8 mouse cellular contexts compared by ENCODE assay signal in the genomic region with DNA sequence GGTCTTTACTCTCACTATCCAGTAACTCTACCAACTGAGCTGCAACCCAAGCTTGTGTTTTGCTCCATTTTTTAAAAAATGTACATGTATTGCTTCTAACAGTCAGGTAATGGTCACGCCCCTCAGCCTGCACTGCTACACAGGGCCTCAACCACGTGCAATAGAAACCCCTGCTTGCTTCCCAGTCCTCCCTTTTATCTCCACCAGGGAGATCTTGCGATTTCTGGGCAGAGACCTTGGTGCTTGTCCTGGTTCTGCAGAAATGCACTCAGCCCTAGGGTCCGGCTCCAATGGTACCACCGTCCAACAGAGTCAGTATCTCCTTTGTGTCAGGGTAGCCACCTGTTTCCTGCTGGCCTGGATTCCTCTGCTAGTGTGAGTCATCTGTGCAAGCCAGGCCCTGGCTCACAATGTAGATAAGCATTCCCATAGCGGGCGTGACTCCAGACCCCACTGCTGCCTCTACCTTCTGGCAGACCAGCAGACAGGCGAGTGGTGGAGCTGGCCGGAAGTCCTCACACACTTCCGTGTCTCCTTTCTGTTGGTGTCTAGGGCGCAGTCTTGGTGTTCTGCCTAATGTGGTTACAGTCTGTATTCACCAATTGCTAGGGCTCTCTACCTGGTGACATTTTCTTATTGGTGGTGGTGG. TPM values are rescaled to one million over a fixed set of nuclear protein-coding genes. Genes with fewer than 3 reads are reported as not detected.
DNase-seq lines count a peak whose midpoint lies in the region; ATAC-seq and TF ChIP-seq lines count a peak whose summit lies in the region.

No protein-coding gene starts in this region.

- peak; percentile 44 for DNase-seq in kidney, postnatal 10 days
- DNase-seq in kidney, adult 9 months = no peak
- peak; percentile 97 for DNase-seq in brain, adult 2 months (ENCODE audit: low read depth, low spot score)
- peak; percentile 55 for DNase-seq in lung, embryonic 14.5 days
- DNase-seq in urinary bladder, postnatal 36 days (ENCODE audit: low spot score in 2 of 2) = peak; percentile 67 to 74
- no peak for DNase-seq in c-Kit-positive CD71-positive TER-119-positive erythroid progenitor cells, embryonic 14.5 days (ENCODE audit: low spot score)
- no peak for DNase-seq in frontal cortex, adult 2 months (ENCODE audit: extremely low spot score in 1 of 2, low spot score in 1 of 2)

- peak overlapping the region; percentile 31 for H3K4me2 ChIP-seq in heart, embryonic 11.5 days
- no peak overlapping the region for H3K4me2 ChIP-seq in lung, embryonic 14.5 days

- H3K27me3 ChIP-seq in heart, embryonic 11.5 days (ENCODE audit: control insufficient read depth, insufficient read depth, low read length) = no peaks in the 10 kb centered on the region
- no peaks in the 10 kb centered on the region for H3K27me3 ChIP-seq in lung, embryonic 14.5 days (ENCODE audit: insufficient read depth, low read length)

- no peak overlapping the region for H3K4me3 ChIP-seq in heart, embryonic 11.5 days (ENCODE audit: low read depth, low read length)
- no peak overlapping the region for H3K4me3 ChIP-seq in lung, embryonic 14.5 days (ENCODE audit: low read depth, low read length)

- H3K27ac ChIP-seq in heart, embryonic 11.5 days (ENCODE audit: low read depth, low read length) = peak overlapping the region; percentile 50; the same call in 1 of the 2 replicates
- no peak overlapping the region for H3K27ac ChIP-seq in lung, embryonic 14.5 days (ENCODE audit: low read depth)

- WGBS in heart, embryonic 11.5 days (ENCODE audit: insufficient replicate concordance) = 30% methylated on average over 11 of the region's 11 CpGs
- 61% methylated on average over 11 of the region's 11 CpGs for WGBS in lung, embryonic 14.5 days

- H3K9me3 ChIP-seq in heart, embryonic 11.5 days (replicated peaks; ENCODE audit: control insufficient read depth, low read length) = no peaks in the 10 kb centered on the region
- H3K9me3 ChIP-seq in lung, embryonic 14.5 days (ENCODE audit: low read depth, low read length) = no peaks in the 10 kb centered on the region

- no peak for TF ChIP-seq CTCF in lung, embryonic 14.5 days (IDR thresholded peaks at IDR 0.05; ENCODE audit: low read depth)

- ATAC-seq in heart, embryonic 11.5 days (replicated peaks; ENCODE audit: insufficient number of reproducible peaks, low FRiP score, low TSS enrichment) = peak; percentile 71
- peak; percentile 49; the same call in 1 of the 2 replicates for ATAC-seq in lung, embryonic 14.5 days (ENCODE audit: insufficient read depth)

- H3K4me1 ChIP-seq in heart, embryonic 11.5 days (ENCODE audit: control insufficient read depth, insufficient read depth, low read length) = peaks cover 8% of the 10 kb centered on the region
- no peaks in the 10 kb centered on the region for H3K4me1 ChIP-seq in lung, embryonic 14.5 days (ENCODE audit: insufficient read depth)

- no peaks in the 10 kb centered on the region for H3K36me3 ChIP-seq in heart, embryonic 11.5 days (ENCODE audit: control insufficient read depth, insufficient read depth, low read length)
- H3K36me3 ChIP-seq in lung, embryonic 14.5 days (ENCODE audit: insufficient read depth) = no peaks in the 10 kb centered on the region

- no peak overlapping the region for H3K9ac ChIP-seq in heart, embryonic 11.5 days (ENCODE audit: low read depth, low read length)
- H3K9ac ChIP-seq in lung, embryonic 14.5 days = no peak overlapping the region

RNA-seq across cellular contexts. Expression of a gene that starts 27.6 kb away (rescaled TPM):
- polyA plus RNA-seq in heart, embryonic 11.5 days (2014; fragmentation: Nextera tagmentation; extraction: Ambion mirVana) = 8.1 and 11.1 TPM in 2 replicates
- polyA plus RNA-seq in lung, embryonic 14.5 days (2014; fragmentation: Nextera tagmentation; extraction: Ambion mirVana) = 23.6 and 23.8 TPM in 2 replicates
- 44.8 and 53.1 TPM in 2 replicates for polyA plus RNA-seq in frontal cortex, adult 2 months (2012; rRNA removed)

RNA-seq across cellular contexts. Expression of a gene that starts 44.0 kb away (rescaled TPM):
- 4.2 and 4.4 TPM in 2 replicates for polyA plus RNA-seq in heart, embryonic 11.5 days (2014; fragmentation: Nextera tagmentation; extraction: Ambion mirVana)
- polyA plus RNA-seq in lung, embryonic 14.5 days (2014; fragmentation: Nextera tagmentation; extraction: Ambion mirVana) = 7.3 and 8.0 TPM in 2 replicates
- polyA plus RNA-seq in frontal cortex, adult 2 months (2012; rRNA removed) = 28.8 and 43.4 TPM in 2 replicates

Comparison
In these comparisons a context has a peak if more than half of its experiments do, and no peak if none do; other contexts are left out.
1. DNase-seq: peak in kidney, postnatal 10 days (single experiment), brain, adult 2 months (single experiment), lung, embryonic 14.5 days (single experiment) and urinary bladder, postnatal 36 days (2 of 2); none in kidney, adult 9 months (single experiment), c-Kit-positive CD71-positive TER-119-positive erythroid progenitor cells, embryonic 14.5 days (single experiment) and frontal cortex, adult 2 months (0 of 2).